Mouse (Mus musculus): Measurements from ENCODE around the gene Raver2.

DNA sequence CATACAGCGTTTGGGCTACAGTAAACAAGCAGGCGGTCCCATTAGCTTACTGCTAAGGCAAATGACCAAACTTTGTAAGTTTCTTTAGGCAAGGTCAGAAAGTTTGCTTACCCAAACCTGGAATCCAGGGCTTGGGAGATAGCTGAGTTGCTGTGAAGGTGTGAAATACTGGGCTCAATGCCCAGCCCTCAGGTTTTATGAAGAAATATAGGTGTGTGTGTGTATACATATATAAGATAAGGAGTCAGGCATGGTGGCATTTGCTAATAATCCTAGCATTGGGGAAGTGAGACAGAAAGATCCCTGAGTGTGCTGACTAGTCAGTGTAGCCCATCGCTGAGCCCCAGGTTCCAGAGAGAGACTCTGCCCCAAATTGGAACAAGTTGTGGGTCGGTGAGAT lies 16.1 kb downstream of the Raver2 start:
- no peak for TF ChIP-seq CTCF (IDR thresholded peaks at IDR 0.05)
- no peak for TF ChIP-seq POLR2A (IDR thresholded peaks at IDR 0.05; ENCODE audit: insufficient read depth, low read depth, low read length)

Data from heart, adult 2 months (tissue).